Mouse (Mus musculus) erythroblast, adult 5-6 weeks (primary cell): ENCODE measurements at regions not wholly inside any gene's neighbourhood (a gene's known extent, or its start where the extent isn't known, plus 50 kb on each side); places are given as distances from the start of the nearest gene placed in this dataset.

Experiments
- ATAC-seq: replicated peaks from 2 replicates; pipeline ENCODE4 v1.8.0; 2016; ENCODE audit warnings: moderate number of reproducible peaks, mild to moderate bottlenecking, moderate TSS enrichment, inconsistent platforms; ENCODE audit not compliant: poor library complexity, low FRiP score, severe bottlenecking

DNA sequence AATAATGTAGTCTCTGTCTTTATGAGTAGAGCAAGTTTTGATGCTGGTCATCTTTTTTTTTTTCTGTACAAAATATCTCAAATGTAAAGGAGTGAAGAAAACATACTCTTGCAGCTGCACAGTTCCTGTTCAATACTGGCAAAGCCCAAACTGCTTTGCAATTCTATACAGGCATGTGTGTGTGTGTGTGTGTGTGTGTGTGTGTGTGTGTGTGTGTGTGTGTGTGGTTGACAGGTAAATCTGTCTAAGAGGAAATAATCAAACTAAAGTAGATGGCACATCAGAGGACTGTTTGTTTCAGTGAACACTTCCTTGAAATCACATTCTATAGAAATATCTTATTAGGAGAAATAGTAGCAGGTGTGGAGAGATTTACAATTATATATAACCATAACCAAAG lies 747.8 kb upstream of the Lrrc6 start:
- no peak for ATAC-seq

DNA sequence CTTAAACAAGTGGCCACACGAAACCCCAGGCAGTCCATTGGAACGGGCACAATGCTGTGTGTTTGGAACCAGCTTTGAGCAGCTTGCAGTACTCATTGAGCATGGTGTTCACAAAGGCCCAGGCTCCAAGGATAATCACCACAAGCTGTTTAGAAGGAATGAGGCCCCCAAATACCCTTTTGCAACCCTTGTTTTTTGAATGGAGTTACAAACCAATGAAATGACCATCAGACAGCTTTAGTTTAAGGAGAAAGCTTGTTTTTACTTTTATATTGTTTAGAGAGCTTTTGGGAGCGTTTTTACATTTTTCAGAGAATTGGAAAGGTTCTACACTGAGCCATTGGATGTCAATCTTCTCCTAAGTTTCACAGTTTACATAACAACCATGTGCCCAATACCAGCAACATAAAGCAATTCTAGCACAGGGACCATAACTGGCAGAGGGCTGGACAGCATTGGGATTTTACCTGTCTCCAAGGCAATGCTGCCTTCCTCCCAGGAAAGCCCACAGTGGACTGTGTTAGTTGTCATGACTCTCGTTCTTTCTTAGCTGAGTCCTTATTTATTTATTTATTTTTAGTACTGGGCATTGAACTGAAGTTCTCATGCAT lies 745.1 kb upstream of the Lrrc6 start:
- ATAC-seq, result no peak

DNA sequence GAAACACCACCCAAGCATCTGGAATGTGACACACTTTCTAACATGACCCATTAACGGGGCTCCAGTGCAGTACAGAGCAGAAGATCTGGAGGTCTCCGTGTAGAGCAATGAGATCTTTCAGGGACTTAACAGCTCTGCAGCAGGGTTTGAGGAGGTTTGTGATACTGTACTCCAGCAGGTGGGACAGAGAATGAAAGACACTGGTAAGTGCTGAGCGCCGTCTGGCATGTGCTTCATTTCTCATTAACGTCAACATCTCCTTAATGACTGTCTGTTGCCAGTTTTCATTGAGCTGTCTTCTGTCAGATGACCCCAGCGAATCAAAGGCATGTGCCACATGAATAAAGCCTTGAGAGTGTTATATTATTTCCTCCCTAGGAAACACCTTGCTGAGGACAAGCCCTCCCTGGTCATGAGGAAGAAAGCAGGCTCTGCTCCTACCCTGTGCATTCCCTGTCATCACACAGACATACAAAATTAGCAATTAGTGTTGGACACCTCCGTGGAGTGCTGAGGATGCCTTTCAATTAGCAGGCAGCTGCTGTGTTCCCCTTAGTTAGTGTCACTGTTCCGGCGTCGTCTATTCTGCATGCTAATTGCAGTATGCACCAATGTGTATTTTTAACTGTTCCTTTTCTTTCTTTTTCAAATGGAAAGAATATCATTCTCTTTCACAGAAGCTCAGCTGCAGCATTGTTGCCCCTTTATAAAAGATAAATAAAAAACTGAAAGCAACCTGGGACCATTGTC lies 744.4 kb upstream of the Lrrc6 start:
- no peak for ATAC-seq

DNA sequence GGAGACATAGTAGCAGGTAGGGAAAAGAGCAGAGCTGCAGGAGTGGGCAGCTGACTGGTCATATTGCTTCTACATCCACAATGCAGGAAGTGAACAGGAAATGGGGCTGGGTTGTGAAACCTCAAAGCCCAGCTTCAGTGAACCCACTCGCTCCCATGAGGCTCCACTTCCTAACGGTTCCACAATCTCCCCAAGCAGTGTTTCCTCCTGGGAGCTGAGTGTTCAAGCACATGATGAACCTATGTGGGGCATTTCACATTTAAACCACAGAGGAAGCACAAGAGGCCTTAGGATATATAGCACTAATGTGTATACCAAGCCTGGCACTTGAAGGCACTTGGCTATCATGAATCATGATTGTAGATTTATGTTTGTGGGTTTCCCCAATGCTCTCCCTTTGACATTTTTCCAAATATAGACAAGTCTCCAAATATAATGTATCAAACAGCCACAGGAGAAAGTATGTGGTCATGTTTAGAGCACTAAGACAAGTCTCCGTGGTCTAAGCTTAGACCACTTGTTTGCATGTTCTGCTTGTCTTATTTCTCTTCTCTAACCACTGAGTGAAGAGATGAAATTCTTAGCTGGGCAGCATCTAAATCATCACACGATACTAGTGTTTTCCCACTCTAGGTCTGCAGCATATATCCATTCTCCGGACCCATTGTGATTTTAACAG lies 734.5 kb upstream of the Lrrc6 start:
- ATAC-seq, result no peak

DNA sequence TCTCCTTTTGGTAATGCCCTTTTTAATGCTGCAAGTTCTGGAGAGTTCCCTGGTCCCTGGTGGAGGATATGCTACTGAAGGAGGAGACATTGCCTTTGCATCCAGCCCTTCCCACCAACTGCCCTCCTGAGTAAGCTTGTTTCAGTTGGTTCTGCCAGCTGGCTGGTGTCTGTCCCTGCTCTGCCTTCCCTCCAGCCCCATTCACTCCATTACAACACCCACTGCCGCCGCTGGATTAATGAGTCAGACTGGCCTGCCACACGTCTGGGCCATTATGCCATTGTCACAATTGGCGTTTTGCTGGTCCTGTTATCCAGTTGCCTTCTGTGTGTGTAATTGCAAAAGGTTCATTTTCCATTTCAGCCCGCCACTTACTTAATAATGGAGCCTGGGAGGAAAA lies 728.6 kb upstream of the Lrrc6 start:
- no peak for ATAC-seq

DNA sequence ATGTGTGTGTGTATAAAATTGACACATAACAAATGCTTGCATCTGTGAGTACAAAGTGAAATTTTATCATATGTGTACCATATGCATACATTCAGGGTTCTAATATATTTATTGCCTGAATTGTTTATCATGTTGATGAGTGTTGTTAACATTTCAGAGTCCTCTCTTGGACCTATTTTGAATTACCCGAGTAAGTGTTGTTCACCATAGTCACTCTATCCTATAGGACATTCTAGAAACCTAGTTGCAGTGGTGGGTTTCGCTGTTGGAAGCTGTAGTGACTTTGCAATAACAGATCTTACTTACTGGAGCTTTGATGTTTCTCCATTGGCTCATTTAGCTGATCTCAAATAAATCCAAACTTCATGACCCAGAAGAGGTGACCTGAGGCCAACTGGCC lies 727.9 kb upstream of the Lrrc6 start:
- no peak for ATAC-seq

DNA sequence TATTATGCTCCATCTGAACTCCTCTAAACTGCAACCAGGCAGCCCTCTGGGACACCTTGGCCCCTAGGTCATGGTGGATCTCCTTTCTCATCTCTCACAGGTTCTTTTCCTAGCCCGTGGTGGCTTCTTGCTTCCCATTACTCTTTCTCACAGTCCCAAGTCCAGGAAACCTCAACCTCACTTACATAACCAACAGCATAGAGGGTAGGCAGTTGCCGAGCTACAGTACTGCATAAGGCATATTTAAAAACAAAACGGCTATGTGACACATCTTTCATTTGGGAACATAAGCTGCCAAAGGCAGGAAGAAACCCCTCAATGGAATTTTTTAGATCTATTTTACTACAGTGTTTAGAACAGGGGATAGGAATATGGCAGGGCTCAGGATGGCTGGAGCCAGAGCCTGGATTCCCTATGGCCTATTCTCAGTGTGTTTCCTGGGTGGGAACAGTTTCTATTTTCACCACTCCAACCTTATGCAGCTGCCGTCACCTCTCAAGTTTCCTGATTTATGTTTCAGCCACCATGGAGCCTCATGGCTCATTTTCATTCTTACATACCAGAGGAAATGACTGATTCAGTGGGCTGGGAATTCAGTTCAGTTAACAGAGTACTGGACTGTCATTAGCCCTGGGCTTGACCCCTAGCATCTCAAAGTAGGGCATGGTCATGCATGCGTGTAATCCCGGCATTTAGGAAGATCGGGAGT lies 726.9 kb upstream of the Lrrc6 start:
- ATAC-seq, result no peak

DNA sequence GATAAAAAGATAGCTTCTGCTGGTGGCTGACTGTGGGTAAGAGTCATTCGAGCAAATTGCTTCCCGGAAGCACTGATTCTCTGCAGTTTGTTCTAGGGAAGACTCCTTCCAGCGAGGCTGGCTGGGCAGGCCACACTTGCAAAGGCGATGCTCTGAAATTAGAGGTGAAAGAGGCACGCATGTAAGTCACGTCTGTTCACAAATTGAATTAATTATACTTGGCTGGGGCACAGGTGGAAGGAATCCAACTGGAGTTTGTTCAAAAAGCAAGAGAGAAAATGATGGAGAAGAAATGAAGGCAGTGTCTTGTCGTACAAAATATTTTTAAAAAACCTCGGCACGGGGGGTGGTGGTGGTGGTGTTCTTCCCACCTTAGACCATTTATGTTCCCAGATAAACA lies 726.2 kb upstream of the Lrrc6 start:
- no peak for ATAC-seq
